In genomic region chr11:62851199-62851598, GRCm38 (mm10) we compare ENCODE assay signal across 9 mouse cellular contexts. TPM values are rescaled to one million over a fixed set of nuclear protein-coding genes. Genes with fewer than 3 reads are reported as not detected.
DNase-seq lines count a peak whose midpoint lies in the region; ATAC-seq and TF ChIP-seq lines count a peak whose summit lies in the region.
"Had no signal": no experiment of that assay in that cellular context is flagged by ENCODE, and none has a peak within 500 bp of the region (broad histone marks: within the 10 kb centered on the region; RNA-seq: fewer than 3 reads in every experiment).

No protein-coding gene starts in this region.

- no peak overlapping the region for H3K4me3 ChIP-seq in kidney, embryonic 16.5 days (ENCODE audit: low read length)
- H3K4me3 ChIP-seq: liver, embryonic 15.5 days had no signal

- intact Hi-C loops in heart, postnatal 25 days (cut with DNase I): loop anchor here (1.0 kb wide), 1 partner anchor 94 kb away; no protein-coding TSS in a partner anchor

- POLR2A ChIA-PET in Patski (lab: Charles Lee): interaction anchor here (1.5 kb wide), 1 partner anchor 93 kb away, joined by 3 read pairs; no protein-coding TSS in a partner anchor

- H3K36me3 ChIP-seq in kidney, embryonic 16.5 days (ENCODE audit: insufficient read depth, low read length): no peaks in the 10 kb centered on the region
- H3K36me3 ChIP-seq: liver, embryonic 15.5 days had no signal

- 61% methylated on average over 1 of the region's 1 CpGs for WGBS in kidney, embryonic 16.5 days

- no peak overlapping the region for H3K27ac ChIP-seq in kidney, embryonic 16.5 days (ENCODE audit: low read length)
- H3K27ac ChIP-seq: liver, embryonic 15.5 days had no signal

- no peak overlapping the region for H3K4me2 ChIP-seq in kidney, embryonic 16.5 days (replicated peaks; ENCODE audit: low read depth, low read length)
- H3K4me2 ChIP-seq: liver, embryonic 15.5 days had no signal

- TF ChIP-seq CTCF in Patski (IDR thresholded peaks at IDR 0.05): peak; percentile 80

- CTCF ChIA-PET in Patski (lab: Charles Lee): interaction anchor here (0.7 to 4.5 kb wide), 9 partner anchors 9 to 105 kb away, joined by 3 to 19 read pairs (median 3); no protein-coding TSS in a partner anchor

- H3K9me3 ChIP-seq in kidney, embryonic 16.5 days (ENCODE audit: low read length): no peaks in the 10 kb centered on the region
- H3K9me3 ChIP-seq: liver, embryonic 15.5 days had no signal

- in situ Hi-C loops in Patski (cut with MboI; ENCODE audit: low pct_unique_long_range_greater_than_20kb): loop anchor here (5.0 kb wide), 1 partner anchor 94 kb away; no protein-coding TSS in a partner anchor

- DNase-seq in heart, adult 18-20 months: peak; percentile 19 to 42
- DNase-seq in heart, postnatal 25 days (ENCODE audit: low spot score): no peak
- DNase-seq in 3T3-L1 (ENCODE audit: low read depth, low spot score): peak; percentile 66
- no peak for DNase-seq in Patski (ENCODE audit: low read depth, low spot score)
- DNase-seq in right cerebral cortex, postnatal 14 days: no peak
- DNase-seq in T-cell, adult 2 months (ENCODE audit: low spot score): no peak
- DNase-seq in urinary bladder, adult 18-20 months (ENCODE audit: low spot score in 2 of 2): no peak

- ATAC-seq in Patski: no peak
- peak; percentile 65; the same call in 1 of the 2 replicates for ATAC-seq in kidney, embryonic 16.5 days (ENCODE audit: low FRiP score, low TSS enrichment)

- no peaks in the 10 kb centered on the region for H3K27me3 ChIP-seq in Patski
- no peaks in the 10 kb centered on the region for H3K27me3 ChIP-seq in kidney, embryonic 16.5 days (ENCODE audit: insufficient read depth, low read length)
- H3K27me3 ChIP-seq: liver, embryonic 15.5 days had no signal

- peaks cover 4% of the 10 kb centered on the region for H3K4me1 ChIP-seq in kidney, embryonic 16.5 days (ENCODE audit: insufficient read depth, low read length)

- H3K9ac ChIP-seq in kidney, embryonic 16.5 days (replicated peaks; ENCODE audit: low read length): no peak overlapping the region
- H3K9ac ChIP-seq: liver, embryonic 15.5 days had no signal

RNA-seq across cellular contexts. Expression of gene Fbxw10, which starts 4.3 kb away (rescaled TPM):
- total RNA-seq in heart, adult 18-20 months (2021): under 1 TPM; 0.31 to 0.45 TPM
- under 1 TPM; 0.17 to 0.26 TPM for total RNA-seq in heart, postnatal 25 days (2021)
- 1.4 TPM for polyA plus RNA-seq in Patski (2021)
- 0.51 and 0.87 TPM in 2 replicates for polyA plus RNA-seq in kidney, embryonic 16.5 days (2015; fragmentation: Nextera tagmentation; extraction: Ambion mirVana)

RNA-seq across cellular contexts. Expression of gene Tvp23b, which starts 28.1 kb away (rescaled TPM):
- 10 to 100 TPM; 23.6 to 25.2 TPM for total RNA-seq in heart, adult 18-20 months (2021)
- 10 to 100 TPM; 20.4 to 23.6 TPM for total RNA-seq in heart, postnatal 25 days (2021)
- polyA plus RNA-seq in Patski (2021): 52.8 TPM
- polyA plus RNA-seq in kidney, embryonic 16.5 days (2015; fragmentation: Nextera tagmentation; extraction: Ambion mirVana): 79.0 and 83.6 TPM in 2 replicates

RNA-seq across cellular contexts. Expression of gene Trim16, which starts 31.2 kb away (rescaled TPM):
- 1 to 10 TPM; 4.4 to 8.4 TPM for total RNA-seq in heart, adult 18-20 months (2021)
- 1 to 10 TPM; 5.4 to 6.5 TPM for total RNA-seq in heart, postnatal 25 days (2021)
- 2.8 TPM for polyA plus RNA-seq in Patski (2021)
- 18.1 TPM in 2 replicates for polyA plus RNA-seq in kidney, embryonic 16.5 days (2015; fragmentation: Nextera tagmentation; extraction: Ambion mirVana)

Comparison
In these comparisons a context has a peak if more than half of its experiments do, and no peak if none do; other contexts are left out.
1. DNase-seq: peak in heart, adult 18-20 months (2 of 2) and 3T3-L1 (single experiment); none in heart, postnatal 25 days (single experiment), Patski (single experiment), right cerebral cortex, postnatal 14 days (single experiment), T-cell, adult 2 months (single experiment) and urinary bladder, adult 18-20 months (0 of 2).